Mouse (Mus musculus) lung, postnatal 0 days (tissue): ENCODE data around the gene Tjp2.

Source experiments
- CTCF ChIP-seq: IDR thresholded peaks from 2 replicates; pipeline ENCODE4 v1.5.1; 2016; ENCODE audit warnings: antibody characterized with exemption, mild to moderate bottlenecking
- EP300 ChIP-seq: IDR thresholded peaks from 2 replicates; pipeline ENCODE4 v1.6.1; 2016; ENCODE audit warnings: antibody characterized with exemption, mild to moderate bottlenecking, control low read depth

DNA sequence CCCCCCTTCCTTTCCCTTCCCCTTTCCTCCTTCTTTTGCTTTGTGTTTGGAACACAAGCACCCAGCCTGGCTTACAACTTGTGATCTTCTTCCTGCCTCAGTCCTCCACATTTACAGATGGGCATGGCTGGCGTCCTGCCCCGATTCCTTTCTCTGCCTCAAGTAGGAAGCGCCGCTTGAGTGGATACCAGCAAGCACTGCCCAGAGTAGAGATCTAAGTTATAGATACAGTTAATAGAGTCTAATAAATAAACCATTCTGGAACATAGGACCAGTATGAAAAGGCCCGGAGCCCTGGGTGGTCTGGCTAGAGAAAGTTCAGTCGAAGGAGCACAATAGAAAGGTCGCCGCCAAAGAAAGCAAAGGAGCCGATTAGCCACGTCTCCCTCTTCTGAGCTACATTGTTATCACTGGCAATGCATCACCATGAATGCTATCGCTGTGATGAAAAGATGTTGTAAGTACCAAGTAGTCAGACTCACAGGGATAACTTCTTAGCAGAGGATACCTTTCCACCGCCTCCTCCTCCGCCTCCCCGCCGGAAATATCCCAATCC lies 41.1 kb downstream of the Tjp2 start:
- no peak for TF ChIP-seq EP300
- no peak for TF ChIP-seq CTCF
